14 mouse cellular contexts compared by ENCODE assay signal in the genomic region with DNA sequence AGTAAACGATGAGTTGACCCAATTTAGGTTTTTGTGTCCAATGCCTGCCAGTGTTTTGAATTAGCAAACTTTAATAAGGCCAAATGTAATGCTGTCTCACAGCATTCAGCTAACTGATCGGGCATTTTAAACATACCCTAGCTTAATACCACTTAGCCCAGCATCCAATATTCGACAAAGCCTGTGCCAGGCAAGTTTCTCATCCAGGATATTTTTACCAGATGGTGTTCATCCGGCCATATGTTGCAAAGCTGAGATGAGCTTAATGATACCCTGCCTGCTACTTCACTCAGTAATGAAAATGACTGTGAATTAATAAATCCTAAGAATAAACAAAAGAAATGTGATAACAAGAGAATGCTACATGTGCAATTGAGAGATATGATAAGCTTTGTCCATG.
DNase-seq lines count a peak whose midpoint lies in the region; ATAC-seq and TF ChIP-seq lines count a peak whose summit lies in the region.
"Had no signal": no experiment of that assay in that cellular context is flagged by ENCODE, and none has a peak within 500 bp of the region (broad histone marks: within the 10 kb centered on the region; RNA-seq: fewer than 3 reads in every experiment).

No protein-coding gene starts in this region.

- ATAC-seq in hindbrain, embryonic 14.5 days (ENCODE audit: low FRiP score) = no peak; the same call in 1 of the 2 replicates
- ATAC-seq in hindbrain, embryonic 13.5 days (ENCODE audit: low FRiP score) = no peak
- peak; percentile 45; the same call in 1 of the 2 replicates for ATAC-seq in forebrain, postnatal 0 days
- ATAC-seq in activated CD4-positive, CD25-positive, alpha-beta regulatory T cell, adult 4 months = no peak
- ATAC-seq: liver, embryonic 12.5 days had no signal

- no peak for TF ChIP-seq CTCF in forebrain, postnatal 0 days (IDR thresholded peaks at IDR 0.05; ENCODE audit: low read depth)

- no peaks in the 10 kb centered on the region for H3K36me3 ChIP-seq in hindbrain, embryonic 14.5 days (replicated peaks; ENCODE audit: control insufficient read depth, insufficient read depth)
- no peaks in the 10 kb centered on the region for H3K36me3 ChIP-seq in hindbrain, embryonic 13.5 days
- H3K36me3 ChIP-seq in forebrain, postnatal 0 days (ENCODE audit: insufficient read depth) = no peaks in the 10 kb centered on the region
- H3K36me3 ChIP-seq: embryonic facial prominence, embryonic 12.5 days; G1E; liver, embryonic 12.5 days had no signal

- no peak overlapping the region for H3K4me2 ChIP-seq in hindbrain, embryonic 14.5 days (replicated peaks)
- no peak overlapping the region for H3K4me2 ChIP-seq in hindbrain, embryonic 13.5 days
- no peak overlapping the region for H3K4me2 ChIP-seq in forebrain, postnatal 0 days (ENCODE audit: low read depth)
- H3K4me2 ChIP-seq: embryonic facial prominence, embryonic 12.5 days; liver, embryonic 12.5 days had no signal

- no peak overlapping the region for H3K9ac ChIP-seq in hindbrain, embryonic 14.5 days
- no peak overlapping the region for H3K9ac ChIP-seq in hindbrain, embryonic 13.5 days
- H3K9ac ChIP-seq in forebrain, postnatal 0 days = no peak overlapping the region
- H3K9ac ChIP-seq: embryonic facial prominence, embryonic 12.5 days; liver, embryonic 12.5 days had no signal

- peak; percentile 30 for DNase-seq in hindbrain, embryonic 14.5 days (ENCODE audit: low spot score)
- DNase-seq in right cerebral cortex, postnatal 10 days (ENCODE audit: low spot score in 2 of 2) = peak; percentile 28 to 37
- no peak for DNase-seq in right cerebral cortex, postnatal 36 days (ENCODE audit: low spot score in 2 of 2)
- peak; percentile 52 for DNase-seq in forebrain, postnatal 0 days
- no peak for DNase-seq in heart, postnatal 4 days
- DNase-seq in ovary, adult 18-20 months (ENCODE audit: low spot score) = no peak
- DNase-seq: B cell, adult 2 months; heart, adult 2 months; lung, postnatal 14 days had no signal

- no peak overlapping the region for H3K4me3 ChIP-seq in hindbrain, embryonic 14.5 days (replicated peaks; ENCODE audit: low read length)
- no peak overlapping the region for H3K4me3 ChIP-seq in hindbrain, embryonic 13.5 days
- no peak overlapping the region for H3K4me3 ChIP-seq in forebrain, postnatal 0 days (ENCODE audit: low read depth, low read length)
- H3K4me3 ChIP-seq: embryonic facial prominence, embryonic 12.5 days; heart, adult 2 months; liver, embryonic 12.5 days had no signal

- no peaks in the 10 kb centered on the region for H3K9me3 ChIP-seq in hindbrain, embryonic 14.5 days (ENCODE audit: control insufficient read depth, low read length)
- H3K9me3 ChIP-seq in hindbrain, embryonic 13.5 days = no peaks in the 10 kb centered on the region
- H3K9me3 ChIP-seq in forebrain, postnatal 0 days (ENCODE audit: low read length) = no peaks in the 10 kb centered on the region
- H3K9me3 ChIP-seq: embryonic facial prominence, embryonic 12.5 days; liver, embryonic 12.5 days had no signal

- no peaks in the 10 kb centered on the region for H3K27me3 ChIP-seq in hindbrain, embryonic 14.5 days (ENCODE audit: control insufficient read depth, insufficient read depth, low read length)
- H3K27me3 ChIP-seq in hindbrain, embryonic 13.5 days = no peaks in the 10 kb centered on the region
- no peaks in the 10 kb centered on the region for H3K27me3 ChIP-seq in forebrain, postnatal 0 days (ENCODE audit: insufficient read depth, low read length)
- H3K27me3 ChIP-seq: embryonic facial prominence, embryonic 12.5 days; liver, embryonic 12.5 days had no signal

- no peaks in the 10 kb centered on the region for H3K4me1 ChIP-seq in hindbrain, embryonic 14.5 days (replicated peaks; ENCODE audit: control insufficient read depth, insufficient read depth, low read length)
- H3K4me1 ChIP-seq in hindbrain, embryonic 13.5 days (replicated peaks) = no peaks in the 10 kb centered on the region
- H3K4me1 ChIP-seq in forebrain, postnatal 0 days (ENCODE audit: insufficient read depth) = no peaks in the 10 kb centered on the region
- H3K4me1 ChIP-seq: embryonic facial prominence, embryonic 12.5 days; liver, embryonic 12.5 days had no signal

- H3K27ac ChIP-seq in hindbrain, embryonic 14.5 days = no peak overlapping the region
- no peak overlapping the region for H3K27ac ChIP-seq in hindbrain, embryonic 13.5 days
- no peak overlapping the region for H3K27ac ChIP-seq in forebrain, postnatal 0 days (ENCODE audit: low read depth, low read length)
- H3K27ac ChIP-seq: embryonic facial prominence, embryonic 12.5 days; heart, adult 2 months; liver, embryonic 12.5 days had no signal

- 70% methylated on average over 4 of the region's 4 CpGs for WGBS in hindbrain, embryonic 14.5 days
- 74% methylated on average over 4 of the region's 4 CpGs for WGBS in hindbrain, embryonic 13.5 days
- WGBS in forebrain, postnatal 0 days = 48% methylated on average over 4 of the region's 4 CpGs

Comparison
In these comparisons a context has a peak if more than half of its experiments do, and no peak if none do; other contexts are left out.
1. DNase-seq: peak in hindbrain, embryonic 14.5 days (single experiment), right cerebral cortex, postnatal 10 days (2 of 2) and forebrain, postnatal 0 days (single experiment); none in right cerebral cortex, postnatal 36 days (0 of 2), heart, postnatal 4 days (single experiment) and ovary, adult 18-20 months (single experiment).